Mouse (Mus musculus): ENCODE measurements around the gene Crybg3.

GRCm38 (mm10) chr16:59573961-59574360 lies 26.8 kb downstream of the Crybg3 start:
- no peak for TF ChIP-seq POLR2A (IDR thresholded peaks at IDR 0.05; ENCODE audit: control insufficient read depth, low read depth, low read length)
- TF ChIP-seq CTCF (IDR thresholded peaks at IDR 0.05; ENCODE audit: control insufficient read depth, insufficient read depth, insufficient replicate concordance, low read depth, low read length): no peak

Data from testis, adult 2 months (tissue).